In the genomic region with DNA sequence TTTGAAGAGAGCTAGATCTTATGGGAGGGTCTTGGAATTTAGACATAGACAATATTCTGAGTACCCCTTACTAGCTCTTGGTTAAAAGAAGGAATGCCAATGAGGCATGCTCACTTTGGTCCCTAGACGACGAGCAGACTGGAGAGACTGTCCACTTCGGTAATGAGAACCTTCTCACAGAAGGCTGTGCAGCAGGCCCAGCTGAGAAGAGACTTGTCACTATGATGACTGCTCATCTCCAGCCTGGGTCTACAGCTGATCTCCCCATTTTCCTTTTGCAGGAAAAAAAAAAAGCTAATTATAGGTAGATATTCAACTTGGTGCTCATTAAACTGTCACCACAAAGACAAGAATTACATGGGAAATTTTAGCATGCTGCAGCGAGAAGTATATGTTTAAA, we compare ENCODE assay signal across 26 mouse cellular contexts.
DNase-seq lines count a peak whose midpoint lies in the region; ATAC-seq and TF ChIP-seq lines count a peak whose summit lies in the region.
"Had no signal": no experiment of that assay in that cellular context is flagged by ENCODE, and none has a peak within 500 bp of the region (broad histone marks: within the 10 kb centered on the region; RNA-seq: fewer than 3 reads in every experiment).

No protein-coding gene starts in this region.

- H3K4me1 ChIP-seq in forebrain, embryonic 12.5 days, result 0 out of 2 replicates have a peak, but pooled peaks cover 9% of the 10 kb centered on the region
- peaks cover 17% of the 10 kb centered on the region for H3K4me1 ChIP-seq in forebrain, embryonic 10.5 days
- H3K4me1 ChIP-seq in forebrain, embryonic 15.5 days, result no peaks in the 10 kb centered on the region
- H3K4me1 ChIP-seq in forebrain, postnatal 0 days (ENCODE audit: insufficient read depth), result no peaks in the 10 kb centered on the region
- H3K4me1 ChIP-seq: embryonic facial prominence, embryonic 15.5 days had no signal

- H3K4me3 ChIP-seq in forebrain, embryonic 12.5 days (replicated peaks), result no peak overlapping the region
- no peak overlapping the region for H3K4me3 ChIP-seq in forebrain, embryonic 10.5 days
- H3K4me3 ChIP-seq in forebrain, embryonic 15.5 days, result no peak overlapping the region
- H3K4me3 ChIP-seq in forebrain, postnatal 0 days (ENCODE audit: low read depth, low read length), result no peak overlapping the region
- H3K4me3 ChIP-seq: embryonic facial prominence, embryonic 13.5 days; embryonic facial prominence, embryonic 15.5 days; erythroblast, embryonic 14.5 days had no signal

- no peaks in the 10 kb centered on the region for H3K27me3 ChIP-seq in forebrain, embryonic 12.5 days
- H3K27me3 ChIP-seq in forebrain, embryonic 10.5 days (ENCODE audit: poor library complexity, severe bottlenecking), result no peaks in the 10 kb centered on the region
- H3K27me3 ChIP-seq in forebrain, embryonic 15.5 days, result no peaks in the 10 kb centered on the region
- no peaks in the 10 kb centered on the region for H3K27me3 ChIP-seq in forebrain, postnatal 0 days (ENCODE audit: insufficient read depth, low read length)
- H3K27me3 ChIP-seq: CH12.LX; embryonic facial prominence, embryonic 13.5 days; embryonic facial prominence, embryonic 15.5 days had no signal

- no peak for DNase-seq in forebrain, embryonic 10.5 days (ENCODE audit: extremely low spot score, low spot score)
- peak; percentile 45 for DNase-seq in brain, adult 2 months (ENCODE audit: low read depth, low spot score)
- DNase-seq in forebrain, postnatal 0 days, result peak; percentile 10
- DNase-seq in spleen, adult 12 weeks (ENCODE audit: low spot score), result no peak
- no peak for DNase-seq in left cerebral cortex, adult 18-20 months (ENCODE audit: low spot score in 2 of 2)
- DNase-seq: adrenal gland, adult 8-10 months; adrenal gland, postnatal 14 days; adrenal gland, postnatal 36 days; B cell, adult 2 months; cerebellum, adult 11 months; cerebellum, adult 18-20 months; cerebellum, adult 8-10 months; cerebellum, adult 9-11 months; cerebellum, postnatal 36 days; embryo, embryonic 11 days had no signal

- H3K4me2 ChIP-seq in forebrain, embryonic 12.5 days, result no peak overlapping the region
- no peak overlapping the region for H3K4me2 ChIP-seq in forebrain, embryonic 15.5 days (replicated peaks)
- H3K4me2 ChIP-seq in forebrain, postnatal 0 days (ENCODE audit: low read depth), result no peak overlapping the region
- H3K4me2 ChIP-seq: embryonic facial prominence, embryonic 13.5 days; embryonic facial prominence, embryonic 15.5 days had no signal

- no peak overlapping the region for H3K9ac ChIP-seq in forebrain, embryonic 12.5 days
- no peak overlapping the region for H3K9ac ChIP-seq in forebrain, embryonic 15.5 days (replicated peaks)
- H3K9ac ChIP-seq in forebrain, postnatal 0 days, result no peak overlapping the region
- H3K9ac ChIP-seq: embryonic facial prominence, embryonic 13.5 days; embryonic facial prominence, embryonic 15.5 days had no signal

- WGBS in forebrain, embryonic 12.5 days, result 77% methylated on average over 4 of the region's 4 CpGs
- 92% methylated on average over 4 of the region's 4 CpGs for WGBS in forebrain, embryonic 10.5 days
- 59% methylated on average over 4 of the region's 4 CpGs for WGBS in forebrain, embryonic 15.5 days
- WGBS in forebrain, postnatal 0 days, result 69% methylated on average over 4 of the region's 4 CpGs

- H3K9me3 ChIP-seq in forebrain, embryonic 12.5 days, result no peaks in the 10 kb centered on the region
- no peaks in the 10 kb centered on the region for H3K9me3 ChIP-seq in forebrain, embryonic 10.5 days
- H3K9me3 ChIP-seq in forebrain, embryonic 15.5 days, result no peaks in the 10 kb centered on the region
- H3K9me3 ChIP-seq in forebrain, postnatal 0 days (ENCODE audit: low read length), result no peaks in the 10 kb centered on the region
- H3K9me3 ChIP-seq: embryonic facial prominence, embryonic 13.5 days; embryonic facial prominence, embryonic 15.5 days had no signal

- no peak for ATAC-seq in forebrain, embryonic 12.5 days (ENCODE audit: low FRiP score)
- ATAC-seq in forebrain, embryonic 15.5 days (replicated peaks), result 0 out of 2 replicates have a peak, but pooled peaks have one; percentile 48
- peak; percentile 25; the same call in 1 of the 2 replicates for ATAC-seq in forebrain, postnatal 0 days
- no peak for ATAC-seq in megakaryocyte, adult 5-6 weeks (ENCODE audit: poor library complexity, severe bottlenecking)
- ATAC-seq: activated CD4-positive, CD25-positive, alpha-beta regulatory T cell, adult 4 months; CD4-positive, CD25-positive, alpha-beta regulatory T cell, adult 4 months; Patski had no signal

- H3K36me3 ChIP-seq in forebrain, embryonic 12.5 days (replicated peaks), result no peaks in the 10 kb centered on the region
- no peaks in the 10 kb centered on the region for H3K36me3 ChIP-seq in forebrain, embryonic 10.5 days (replicated peaks)
- no peaks in the 10 kb centered on the region for H3K36me3 ChIP-seq in forebrain, embryonic 15.5 days
- H3K36me3 ChIP-seq in forebrain, postnatal 0 days (ENCODE audit: insufficient read depth), result no peaks in the 10 kb centered on the region
- H3K36me3 ChIP-seq: embryonic facial prominence, embryonic 13.5 days; embryonic facial prominence, embryonic 15.5 days; G1E had no signal

- 0 out of 2 replicates have a peak overlapping the region, but pooled peaks have one; percentile 42 for H3K27ac ChIP-seq in forebrain, embryonic 12.5 days
- no peak overlapping the region for H3K27ac ChIP-seq in forebrain, embryonic 10.5 days
- no peak overlapping the region for H3K27ac ChIP-seq in forebrain, embryonic 15.5 days (replicated peaks)
- no peak overlapping the region for H3K27ac ChIP-seq in forebrain, postnatal 0 days (ENCODE audit: low read depth, low read length)
- H3K27ac ChIP-seq: embryonic facial prominence, embryonic 13.5 days; embryonic facial prominence, embryonic 15.5 days had no signal

- no peak for TF ChIP-seq CTCF in forebrain, postnatal 0 days (IDR thresholded peaks at IDR 0.05; ENCODE audit: low read depth)

Comparison
In these comparisons a context has a peak if more than half of its experiments do, and no peak if none do; other contexts are left out.
1. ATAC-seq: peak in forebrain, embryonic 15.5 days (single experiment) and forebrain, postnatal 0 days (single experiment); none in forebrain, embryonic 12.5 days (single experiment) and megakaryocyte, adult 5-6 weeks (single experiment).
2. DNase-seq: peak in brain, adult 2 months (single experiment) and forebrain, postnatal 0 days (single experiment); none in forebrain, embryonic 10.5 days (single experiment), spleen, adult 12 weeks (single experiment) and left cerebral cortex, adult 18-20 months (0 of 2).